Mouse (Mus musculus) frontal cortex, postnatal 14 days (tissue): ENCODE measurements around the gene Kctd11.

Experiments
- DNase-seq, 2 experiments: peaks; one replicate each; pipeline ENCODE4 v3.0.0; 2022; ENCODE audit warnings: low spot score in 2 of 2

The Kctd11 gene

DNA sequence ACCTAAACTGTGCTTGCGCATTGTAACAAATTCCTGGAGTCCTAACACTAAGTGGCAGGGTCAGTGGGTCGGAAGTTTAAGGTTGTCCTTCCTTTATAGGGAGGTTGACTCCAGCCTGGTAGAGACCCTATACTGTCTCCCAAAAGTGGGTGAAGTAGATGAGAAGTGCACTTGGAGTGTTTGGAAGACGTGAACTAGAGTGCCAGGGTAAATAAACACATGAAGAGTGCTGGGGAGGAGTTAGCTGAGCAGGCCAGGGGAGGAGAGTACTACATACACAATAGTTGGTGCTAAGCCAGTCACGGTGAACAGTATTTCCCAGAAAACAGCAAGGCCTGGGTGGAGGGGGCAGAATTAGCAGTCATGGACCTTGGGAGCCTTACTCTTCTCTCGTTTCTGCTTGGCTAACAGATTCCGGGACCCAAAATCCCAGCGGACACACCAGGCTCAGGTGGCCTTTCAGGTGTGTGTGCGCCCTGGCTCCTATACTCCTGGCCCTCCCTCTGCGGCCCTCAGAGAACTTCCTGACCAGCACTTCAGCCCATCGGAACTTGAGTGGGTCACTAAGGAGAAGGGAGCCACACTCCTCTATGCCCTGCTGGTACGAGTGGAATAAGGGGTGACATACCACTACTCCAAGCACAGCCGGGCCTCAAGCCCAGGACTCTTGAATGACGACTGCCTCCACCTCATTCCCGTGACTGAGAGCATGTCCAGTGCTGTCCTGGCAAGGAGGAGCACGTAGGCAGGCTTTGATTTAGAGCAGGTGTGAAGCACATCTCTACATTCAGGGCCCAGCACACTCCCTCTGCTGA lies 31.7 kb upstream of the Kctd11 start:
- no peak for DNase-seq

DNA sequence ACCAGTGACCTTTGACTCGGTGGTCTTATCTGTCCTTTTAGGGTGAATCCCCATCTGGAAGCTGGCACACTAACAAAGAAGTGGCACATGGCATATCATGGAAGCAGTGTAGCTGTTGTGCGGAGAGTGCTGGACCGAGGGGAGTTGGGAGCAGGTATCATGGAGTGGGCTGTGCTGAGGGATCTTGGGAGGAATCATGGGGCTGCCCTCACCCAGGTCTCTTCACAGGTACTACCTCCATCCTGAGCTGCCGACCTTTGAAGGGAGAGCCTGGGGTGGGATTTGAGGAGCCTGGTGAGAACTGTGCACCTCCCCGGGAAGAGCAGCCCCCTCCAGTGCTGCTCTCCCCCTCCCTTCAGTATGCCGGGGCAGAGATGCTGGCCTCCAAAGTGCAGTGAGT lies 30.5 kb upstream of the Kctd11 start:
- no peak for DNase-seq

DNA sequence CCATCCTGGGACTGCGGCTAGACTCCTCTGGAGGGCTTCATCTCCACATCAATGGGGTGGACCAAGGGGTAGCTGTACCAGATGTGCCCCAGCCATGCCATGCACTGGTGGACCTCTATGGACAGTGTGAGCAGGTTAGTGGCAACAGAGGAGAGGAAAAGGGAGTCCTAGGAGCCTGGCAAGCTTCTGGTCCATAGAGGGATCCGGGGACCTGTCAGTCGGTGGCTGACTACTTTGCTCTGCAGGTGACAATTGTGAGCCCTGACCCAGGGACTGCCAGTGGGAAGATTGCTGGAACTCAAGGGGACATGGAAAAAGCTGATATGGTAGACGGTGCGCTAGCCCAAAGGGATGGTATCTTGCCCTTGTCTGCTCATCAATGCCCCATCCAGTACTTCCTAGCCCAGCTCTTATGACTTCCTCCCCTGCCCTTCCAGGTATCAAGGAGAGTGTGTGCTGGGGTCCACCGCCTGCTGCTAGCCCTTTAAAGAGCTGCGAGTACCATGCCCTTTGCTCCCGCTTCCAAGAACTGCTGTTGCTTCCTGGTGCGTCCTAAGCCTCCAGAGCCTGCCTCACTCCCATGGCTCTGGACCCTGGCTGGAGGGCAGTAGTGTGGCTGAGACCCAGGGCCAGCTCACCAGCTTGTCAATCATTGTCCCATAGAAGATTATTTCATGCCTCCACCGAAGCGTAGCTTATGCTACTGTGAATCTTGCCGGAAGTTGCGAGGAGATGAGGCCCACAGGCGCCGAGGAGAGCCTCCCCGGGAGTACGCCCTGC lies 29.8 kb upstream of the Kctd11 start:
- DNase-seq: no peak

DNA sequence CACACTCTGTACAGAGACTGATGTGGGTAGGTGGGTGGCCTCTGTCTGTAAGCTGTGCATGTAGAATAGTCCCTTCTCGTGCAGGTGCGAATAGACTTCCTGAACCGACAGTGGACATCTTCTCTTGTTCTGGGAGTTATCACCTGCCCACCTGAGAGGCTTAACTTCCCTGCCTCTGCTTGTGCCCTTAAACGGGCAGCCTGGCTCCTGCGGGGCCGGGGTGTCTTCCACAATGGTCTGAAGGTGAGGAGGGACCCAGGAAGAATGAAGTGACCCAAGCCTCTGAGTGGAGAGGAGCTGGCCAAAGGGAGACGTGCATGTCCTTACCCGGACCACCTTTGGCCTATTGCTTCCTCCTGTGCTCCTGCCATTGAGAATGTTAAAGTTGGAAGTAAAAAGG lies 29.0 kb upstream of the Kctd11 start:
- DNase-seq: no peak

DNA sequence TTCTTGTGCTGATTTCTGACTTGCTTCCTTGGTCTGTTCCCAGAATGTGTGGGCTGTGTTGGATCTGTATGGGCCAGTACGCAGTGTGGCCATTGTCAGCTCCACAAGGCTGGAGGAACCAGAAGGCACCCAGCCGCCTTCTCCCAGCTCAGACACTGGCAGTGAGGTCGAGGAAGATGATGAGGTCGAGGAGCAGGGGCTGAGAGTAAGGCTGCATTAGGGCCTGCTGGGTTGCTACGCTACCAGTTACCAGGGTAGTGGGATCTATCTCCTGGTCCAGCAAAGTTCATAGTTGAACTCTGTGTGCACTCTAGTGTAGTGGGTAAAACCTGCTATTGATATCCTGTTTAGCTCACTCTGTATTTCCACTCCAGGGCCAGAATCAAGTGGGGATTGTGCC lies 28.0 kb upstream of the Kctd11 start:
- DNase-seq: no peak

DNA sequence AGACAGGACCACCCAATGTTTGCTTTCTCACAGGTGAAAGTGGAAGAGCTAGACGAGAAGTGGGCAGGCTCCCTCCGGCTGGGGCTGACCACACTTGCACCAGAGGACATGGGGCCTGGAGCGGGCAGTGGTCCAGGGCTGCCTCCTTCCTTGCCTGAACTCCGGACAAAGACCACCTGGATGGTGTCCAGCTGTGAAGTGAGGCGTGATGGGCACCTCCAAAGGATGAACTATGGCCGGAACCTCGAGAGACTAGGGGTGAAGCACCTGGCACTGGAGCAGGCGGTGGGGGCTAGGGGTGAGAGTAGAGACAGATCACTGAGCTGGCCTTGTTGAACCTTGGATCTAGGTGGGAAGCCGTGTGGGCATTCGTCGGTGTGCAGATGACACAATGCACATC lies 27.4 kb upstream of the Kctd11 start:
- DNase-seq: no peak

DNA sequence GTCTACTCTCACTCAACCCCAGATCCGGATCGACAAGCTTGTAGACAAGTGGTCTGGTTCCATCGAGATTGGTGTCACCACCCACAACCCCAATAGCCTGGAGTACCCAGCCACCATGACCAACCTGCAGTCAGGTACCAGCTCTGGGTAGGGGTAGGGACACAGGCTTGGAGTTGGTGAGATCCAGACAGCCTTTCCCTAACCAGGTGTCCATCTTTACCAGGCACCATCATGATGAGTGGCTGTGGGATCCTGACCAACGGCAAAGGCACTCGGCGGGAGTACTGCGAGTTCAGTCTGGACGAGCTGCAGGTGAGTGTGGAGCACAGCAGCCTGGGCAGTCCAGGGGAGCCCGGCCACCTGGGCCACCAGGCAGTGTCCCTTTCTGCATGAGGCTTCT lies 23.1 kb upstream of the Kctd11 start:
- no peak for DNase-seq

DNA sequence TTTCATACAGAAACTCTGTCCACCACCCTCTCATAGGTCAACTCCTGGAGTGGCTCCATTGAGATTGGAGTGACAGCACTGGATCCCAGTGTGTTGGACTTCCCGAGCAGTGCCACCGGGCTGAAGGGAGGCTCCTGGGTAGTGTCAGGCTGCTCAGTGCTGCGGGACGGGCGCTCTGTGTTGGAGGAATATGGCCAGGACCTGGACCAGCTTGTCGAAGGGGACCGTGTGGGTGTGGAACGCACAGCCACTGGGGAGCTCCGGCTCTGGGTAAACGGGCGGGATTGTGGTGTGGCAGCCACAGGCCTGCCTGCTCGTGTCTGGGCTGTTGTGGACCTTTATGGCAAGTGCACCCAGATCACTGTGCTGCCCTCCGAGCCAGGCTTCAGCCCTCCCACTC lies 21.8 kb upstream of the Kctd11 start:
- DNase-seq: no peak

DNA sequence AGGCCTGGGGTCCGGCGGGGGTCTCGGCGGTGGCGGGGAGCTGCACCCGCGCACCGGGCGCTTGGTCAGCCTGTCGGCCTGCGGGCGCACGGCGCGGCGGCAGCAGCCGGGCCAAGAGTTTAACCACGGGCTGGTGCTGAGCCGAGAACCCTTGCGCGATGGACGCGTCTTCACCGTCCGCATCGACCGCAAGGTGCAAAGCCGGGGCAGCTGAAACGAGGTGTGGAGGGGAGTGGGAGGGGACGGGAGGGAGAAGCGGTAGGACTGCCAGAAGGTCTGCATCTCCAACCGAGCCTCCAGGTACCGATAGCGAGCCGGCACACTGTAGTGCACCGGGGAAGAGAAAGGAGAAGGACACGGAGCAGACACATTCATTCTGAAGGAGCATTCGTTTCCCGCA lies 20.8 kb upstream of the Kctd11 start:
- DNase-seq: no peak

DNA sequence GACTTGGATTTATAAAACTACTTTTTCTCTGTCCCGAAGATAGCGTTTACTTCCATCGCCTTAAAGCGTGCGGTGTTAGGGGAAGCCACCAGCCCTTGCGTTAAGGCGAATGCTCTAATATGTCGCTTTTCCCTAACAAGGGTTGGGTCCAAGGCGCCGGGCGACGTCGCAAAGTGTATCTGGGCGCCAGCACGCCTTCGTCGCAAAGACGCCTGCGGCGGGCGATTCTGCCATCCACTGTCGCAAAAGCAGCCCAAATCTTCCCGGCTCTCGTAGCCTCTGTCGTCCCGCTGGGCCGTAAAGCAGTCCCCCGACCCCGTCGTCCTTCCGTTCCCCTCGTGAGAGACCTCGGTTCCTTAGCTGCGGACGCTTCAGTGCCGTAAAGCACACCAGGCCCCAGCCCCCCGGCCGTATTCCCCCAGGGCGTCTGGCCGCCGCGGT lies 20.2 kb upstream of the Kctd11 start:
- DNase-seq: peak; percentile 95 to 97

DNA sequence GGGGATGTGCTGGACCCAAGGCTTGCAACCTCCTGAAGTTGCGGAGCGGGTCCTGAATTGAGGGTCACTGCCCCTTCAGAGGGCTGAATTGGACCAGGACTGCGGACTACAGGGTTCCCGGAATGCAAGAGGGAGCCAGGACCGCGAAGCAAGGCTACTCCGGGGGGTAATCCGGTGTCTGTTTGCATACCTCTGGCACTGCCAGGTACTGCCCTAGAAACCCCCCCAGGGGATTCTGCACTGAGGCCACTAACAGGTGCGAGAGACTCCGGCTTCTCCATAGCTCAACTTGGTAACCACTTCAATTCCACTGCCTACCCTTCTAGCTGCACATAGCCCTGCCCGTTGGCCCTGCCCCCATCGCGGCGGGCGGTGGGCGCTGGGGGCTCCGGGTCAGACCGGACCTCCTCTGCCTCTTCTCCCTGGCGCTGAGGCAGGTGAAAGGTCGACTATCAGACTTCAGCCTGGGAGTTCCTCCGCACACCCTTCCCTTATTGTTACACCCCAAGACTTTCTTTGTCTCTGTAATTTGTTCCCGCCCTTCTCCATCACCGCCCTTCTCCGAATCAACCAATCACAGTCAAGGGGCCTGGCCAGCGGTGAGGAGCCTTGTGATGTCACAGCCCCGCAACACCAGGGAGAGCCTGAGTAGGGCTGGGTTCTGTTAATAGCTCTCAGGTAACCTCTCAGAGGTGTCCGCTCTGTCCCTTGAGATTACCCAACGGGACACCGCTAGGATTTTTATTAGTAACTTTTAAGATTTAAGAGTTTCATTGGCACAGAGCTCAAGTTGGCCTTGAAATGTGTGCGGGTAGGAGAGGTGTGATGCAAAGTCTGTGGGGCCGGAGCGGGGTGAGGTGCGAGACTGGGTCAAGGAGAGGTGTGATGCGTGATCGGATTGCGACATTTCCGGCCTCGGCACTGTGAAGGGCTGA lies 19.5 kb upstream of the Kctd11 start, which contains the start of the genes 2810408A11Rik and Neurl4:
Gene 2810408A11Rik (minus strand): TSS at position 517 of the 935 bp plus-strand sequence.
Gene Neurl4 (plus strand): TSS at position 602 of the 935 bp plus-strand sequence.
- DNase-seq: peak; percentile 82 to 88

DNA sequence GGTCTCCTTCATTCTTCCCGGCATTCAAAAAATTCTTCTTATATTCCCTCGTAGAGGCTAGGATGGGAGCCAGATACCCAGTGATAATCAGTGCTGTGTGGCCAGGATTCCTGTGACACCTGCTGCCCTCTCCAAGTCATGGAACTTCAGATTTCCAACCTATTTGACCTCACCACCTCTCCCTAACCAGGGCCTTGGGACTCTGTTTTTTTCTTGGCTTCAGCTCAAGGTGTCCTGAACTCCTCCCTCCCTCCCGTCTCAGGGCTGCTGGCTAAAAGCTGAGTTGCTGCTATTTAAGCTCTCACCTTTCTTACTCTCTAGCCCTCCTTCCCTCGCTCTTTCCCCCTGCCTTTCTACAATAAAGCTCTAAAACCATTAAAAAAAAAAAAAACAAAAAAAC lies 18.7 kb upstream of the Kctd11 start:
- DNase-seq: no peak

DNA sequence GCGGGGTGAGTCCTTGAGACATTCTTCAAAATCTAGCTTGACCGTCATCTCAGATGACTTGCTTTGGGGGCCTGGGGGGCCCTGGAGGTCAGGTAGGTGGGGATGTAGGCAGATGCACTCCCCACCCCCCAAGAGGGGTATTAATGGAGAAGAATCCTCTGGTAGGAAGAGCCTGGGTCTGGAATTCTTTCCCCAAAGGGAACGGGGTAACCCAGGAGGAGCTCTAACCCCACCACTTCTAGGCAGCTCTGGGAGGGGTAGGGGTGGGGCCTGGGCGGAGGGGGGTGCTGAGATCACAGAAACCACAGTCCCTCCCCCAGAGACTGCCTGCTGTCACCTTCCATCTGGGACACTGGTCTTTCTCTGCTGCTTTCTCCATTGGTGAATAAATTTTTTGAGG lies 14.1 kb upstream of the Kctd11 start, which contains the start of gene Acap1:
Gene Acap1 (minus strand): TSS at position 249 of the 400 bp plus-strand sequence.
- no peak for DNase-seq

DNA sequence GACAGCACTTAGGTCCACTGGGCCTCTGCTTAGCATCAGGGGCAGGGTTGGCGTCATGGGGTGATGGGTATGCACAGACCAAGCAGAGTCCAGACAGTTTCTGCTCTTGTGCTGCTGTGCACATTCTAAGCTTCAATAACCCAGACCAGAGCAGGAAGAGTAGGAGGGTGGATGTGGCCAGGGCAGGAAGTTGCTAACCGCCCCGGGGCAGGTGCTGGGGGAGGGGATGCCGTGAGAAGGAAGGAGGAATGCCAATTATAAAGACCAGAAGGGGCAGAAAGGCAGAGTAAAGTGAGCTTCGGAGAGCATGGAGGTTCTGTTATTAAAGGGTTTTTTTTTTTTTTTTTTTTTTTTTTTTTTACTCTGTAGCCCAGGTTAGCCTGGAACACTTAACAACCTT lies 13.5 kb upstream of the Kctd11 start:
- DNase-seq: no peak

DNA sequence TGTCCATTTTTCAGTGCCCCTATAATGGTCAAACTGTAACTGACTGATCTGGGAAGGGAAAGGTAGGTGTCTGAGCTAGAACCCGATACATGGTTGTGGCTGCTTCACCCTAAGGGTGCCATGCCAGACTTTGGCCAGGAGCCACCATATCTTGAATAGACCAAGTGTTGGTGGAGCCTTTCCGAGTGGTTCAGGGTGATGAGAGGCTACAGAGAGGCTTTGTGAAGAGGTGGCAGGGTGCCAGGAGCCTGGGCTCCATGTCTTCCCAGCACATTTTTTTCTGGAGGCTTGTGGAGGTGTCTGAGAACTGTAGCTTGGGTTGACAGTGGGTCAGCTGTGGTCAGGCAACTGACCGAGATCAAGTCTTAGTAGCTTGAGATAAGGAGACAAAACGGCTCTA lies 10.3 kb upstream of the Kctd11 start:
- no peak for DNase-seq

DNA sequence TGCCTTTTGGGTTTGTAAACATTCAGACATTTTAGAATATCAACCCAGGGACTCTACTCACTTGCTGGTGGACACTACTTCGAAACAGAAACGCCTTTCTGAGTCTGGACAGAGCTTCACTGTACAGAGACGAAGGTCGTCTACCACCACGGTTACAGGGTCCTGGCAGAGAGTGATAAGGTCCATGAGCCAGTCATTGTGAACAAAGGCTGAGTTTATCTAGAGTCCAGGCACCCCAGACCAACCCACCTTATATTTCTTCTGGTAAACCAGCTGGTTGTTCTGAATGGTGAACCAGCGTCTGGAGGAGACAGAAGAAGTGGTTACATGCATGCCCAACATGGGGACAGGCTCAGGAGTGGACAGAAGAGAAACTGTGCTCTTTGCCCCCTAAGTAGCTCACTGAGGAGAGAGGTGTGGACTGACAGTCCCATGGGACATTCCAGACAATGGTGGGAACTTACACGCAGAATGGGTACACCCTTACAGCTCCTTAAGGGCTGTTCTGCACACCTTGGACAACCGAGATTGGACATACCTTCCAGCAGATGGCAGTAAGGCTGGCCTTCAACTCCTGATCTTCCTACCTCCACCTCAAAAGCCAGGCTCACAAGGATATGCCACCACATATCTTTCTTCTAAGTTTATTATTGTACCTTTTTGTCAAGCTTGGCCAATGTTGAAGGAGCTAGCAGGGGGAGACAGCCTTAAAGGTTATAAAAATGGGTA lies 5.9 kb upstream of the Kctd11 start:
- no peak for DNase-seq

DNA sequence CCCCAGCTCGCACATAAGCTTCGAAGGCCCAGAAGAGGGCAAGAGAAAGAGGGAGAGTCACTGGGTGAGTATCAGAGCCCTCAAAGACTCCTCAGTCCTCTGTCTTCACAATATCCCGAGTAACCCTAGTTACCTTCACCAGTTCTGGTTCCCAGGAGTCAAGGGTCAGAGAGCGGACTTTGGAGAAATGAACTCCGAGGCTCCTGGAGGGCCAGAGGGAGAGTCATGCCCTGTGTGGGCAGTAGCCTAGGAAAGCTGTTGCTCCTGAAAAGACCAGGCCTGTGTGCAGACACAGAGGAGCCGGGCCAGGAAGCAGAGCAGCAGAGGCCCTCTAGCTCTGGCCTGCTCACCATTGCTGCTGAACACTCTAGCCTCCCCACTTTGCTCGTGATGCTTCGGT lies 3.5 kb upstream of the Kctd11 start:
- no peak for DNase-seq

DNA sequence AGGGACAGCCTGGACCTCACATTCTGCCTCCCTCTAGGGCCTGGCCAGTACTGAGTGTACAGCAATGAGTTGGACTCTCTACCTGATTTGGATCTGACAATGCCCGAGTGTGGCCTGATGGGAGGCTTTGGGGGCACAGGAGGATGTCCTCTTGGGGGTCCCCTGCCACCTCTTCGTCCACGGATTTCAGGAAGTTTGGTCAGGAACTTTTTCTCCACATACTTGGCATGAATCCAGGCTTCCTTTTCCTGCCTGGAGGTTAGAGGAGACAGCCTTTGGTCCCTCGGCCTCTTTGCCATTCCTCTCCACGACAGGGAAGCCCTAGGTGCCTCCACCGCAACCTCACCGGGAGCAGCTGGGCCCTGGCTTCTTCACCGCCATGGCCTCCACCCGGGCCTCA lies 3.0 kb upstream of the Kctd11 start:
- no peak for DNase-seq

DNA sequence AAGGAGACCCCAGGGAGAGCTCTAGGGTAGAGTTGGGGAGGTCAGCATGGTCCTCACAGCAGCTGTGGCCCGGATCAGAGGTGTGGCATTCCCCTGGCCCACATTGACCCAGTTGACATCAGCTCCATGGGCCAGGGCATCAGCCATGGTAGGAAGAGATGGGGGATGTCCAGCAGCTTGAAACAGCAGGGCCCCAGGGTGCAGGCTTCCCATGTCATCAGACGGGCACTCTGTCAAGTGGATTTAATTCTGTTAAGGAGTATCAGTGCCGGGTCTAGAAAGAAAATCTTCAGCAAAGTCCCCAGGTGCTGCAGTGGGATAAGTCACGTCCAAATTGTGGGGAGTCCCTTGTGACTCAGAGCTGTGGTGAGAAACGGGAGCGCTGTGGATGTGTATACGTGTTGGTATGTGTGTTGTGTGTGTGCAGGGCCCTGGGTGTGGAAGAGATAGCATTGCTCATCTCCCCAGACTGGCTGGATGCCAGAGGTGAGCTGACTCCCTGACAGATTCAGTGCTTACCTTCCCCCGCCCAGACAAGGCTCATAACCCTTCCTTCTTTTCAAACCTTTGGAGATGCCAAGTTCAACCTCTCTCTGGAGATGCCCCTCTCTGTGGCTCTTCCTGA lies 2.4 kb upstream of the Kctd11 start:
- DNase-seq: no peak

DNA sequence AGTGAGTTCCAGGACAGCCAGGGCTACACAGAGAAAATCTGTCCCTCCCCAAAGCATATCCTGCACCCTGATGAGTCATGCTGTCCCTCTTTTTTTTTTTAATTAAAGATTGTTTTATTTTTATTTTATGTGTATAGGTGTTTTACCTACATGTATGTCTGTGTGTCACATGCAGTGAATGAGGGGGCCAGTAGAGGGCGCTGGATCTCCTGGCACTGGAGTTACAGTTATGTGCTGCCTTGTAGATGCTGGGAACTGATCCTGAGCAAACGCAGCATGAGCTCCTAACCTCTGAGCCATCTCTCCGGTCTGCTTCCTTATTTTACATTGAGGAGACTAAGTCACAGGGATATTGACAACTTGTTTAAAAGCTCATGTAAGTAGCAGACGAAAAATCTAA lies 1.9 kb upstream of the Kctd11 start:
- no peak for DNase-seq
